Mouse (Mus musculus): Measurements from ENCODE around the gene Gm29609. TPM values are rescaled to one million over a fixed set of nuclear protein-coding genes. Genes with fewer than 3 reads are reported as not detected.

Gm29609 gene
- polyA plus RNA-seq (2015; fragmentation: Illumina TruSeq; extraction: RNeasy Lipid Tissue Mini Kit (QIAGEN cat#74804); ENCODE audit: low read depth, low replicate concordance): 1.1 TPM

GRCm38 (mm10) chr5:31179766-31180630 is at the start of gene Gm29609, which contains the start of gene Gtf3c2:
TSS of gene Gm29609 (minus strand) at chr5:31179911.
TSS of gene Gtf3c2 (minus strand) at chr5:31180144.

GRCm38 (mm10) chr5:31220448-31221303 is 41.0 kb upstream of the Gm29609 start, which contains the start of gene Ppm1g:
TSS of gene Ppm1g (minus strand) at chr5:31220687.

GRCm38 (mm10) chr5:31201742-31202590 is 22.3 kb upstream of the Gm29609 start, which contains the start of gene Zfp513:
TSS of gene Zfp513 (minus strand) at chr5:31202303.

GRCm38 (mm10) chr5:31192939-31193630 is 13.4 kb upstream of the Gm29609 start, which contains the start of the genes Snx17 and Eif2b4:
TSS of gene Snx17 (plus strand) at chr5:31193227.
TSS of gene Eif2b4 (minus strand) at chr5:31193430.

GRCm38 (mm10) chr5:31154152-31154553 is 25.6 kb downstream of the Gm29609 start, which contains the start of gene Mpv17:
TSS of gene Mpv17 (minus strand) at chr5:31154251.

GRCm38 (mm10) chr5:31138241-31138967 is 41.3 kb downstream of the Gm29609 start, which contains the start of gene Ucn:
TSS of gene Ucn (minus strand) at chr5:31138829.

GRCm38 (mm10) chr5:31116354-31116753 is 63.4 kb downstream of the Gm29609 start, which contains the start of gene Trim54:
TSS of gene Trim54 (plus strand) at chr5:31116712.

GRCm38 (mm10) chr5:31108000-31108490 is 71.7 kb downstream of the Gm29609 start, which contains the start of gene Slc30a3:
TSS of gene Slc30a3 (minus strand) at chr5:31108237.

GRCm38 (mm10) chr5:31105814-31106335 is 73.8 kb downstream of the Gm29609 start, which contains the start of gene Dnajc5g:
TSS of gene Dnajc5g (plus strand) at chr5:31106285.

Other genes starting within 250 kb of the Gm29609 start
- 26.6 TPM for gene Cgref1, start 234.3 kb downstream of the Gm29609 start, polyA plus RNA-seq (2015; fragmentation: Illumina TruSeq; extraction: RNeasy Lipid Tissue Mini Kit (QIAGEN cat#74804); ENCODE audit: low read depth, low replicate concordance)
- gene Preb, start 219.6 kb downstream of the Gm29609 start, polyA plus RNA-seq (2015; fragmentation: Illumina TruSeq; extraction: RNeasy Lipid Tissue Mini Kit (QIAGEN cat#74804); ENCODE audit: low read depth, low replicate concordance): 116 TPM
- gene Tcf23, start 211.2 kb downstream of the Gm29609 start, polyA plus RNA-seq (2015; fragmentation: Illumina TruSeq; extraction: RNeasy Lipid Tissue Mini Kit (QIAGEN cat#74804); ENCODE audit: low read depth, low replicate concordance): 0.37 TPM
- gene Atraid, start 131.6 kb downstream of the Gm29609 start, polyA plus RNA-seq (2015; fragmentation: Illumina TruSeq; extraction: RNeasy Lipid Tissue Mini Kit (QIAGEN cat#74804); ENCODE audit: low read depth, low replicate concordance): 160 TPM
- 22.1 TPM for gene Slc5a6, start 131.0 kb downstream of the Gm29609 start, polyA plus RNA-seq (2015; fragmentation: Illumina TruSeq; extraction: RNeasy Lipid Tissue Mini Kit (QIAGEN cat#74804); ENCODE audit: low read depth, low replicate concordance)
- gene Cad, start 125.1 kb downstream of the Gm29609 start, polyA plus RNA-seq (2015; fragmentation: Illumina TruSeq; extraction: RNeasy Lipid Tissue Mini Kit (QIAGEN cat#74804); ENCODE audit: low read depth, low replicate concordance): 7.9 TPM
- gene Dnajc5g, start 73.6 kb downstream of the Gm29609 start, polyA plus RNA-seq (2015; fragmentation: Illumina TruSeq; extraction: RNeasy Lipid Tissue Mini Kit (QIAGEN cat#74804); ENCODE audit: low read depth, low replicate concordance): not detected
- 74.3 TPM for gene Slc30a3, start 71.7 kb downstream of the Gm29609 start, polyA plus RNA-seq (2015; fragmentation: Illumina TruSeq; extraction: RNeasy Lipid Tissue Mini Kit (QIAGEN cat#74804); ENCODE audit: low read depth, low replicate concordance)
- gene Trim54, start 63.2 kb downstream of the Gm29609 start, polyA plus RNA-seq (2015; fragmentation: Illumina TruSeq; extraction: RNeasy Lipid Tissue Mini Kit (QIAGEN cat#74804); ENCODE audit: low read depth, low replicate concordance): not detected
- 2.1 TPM for gene Ucn, start 41.1 kb downstream of the Gm29609 start, polyA plus RNA-seq (2015; fragmentation: Illumina TruSeq; extraction: RNeasy Lipid Tissue Mini Kit (QIAGEN cat#74804); ENCODE audit: low read depth, low replicate concordance)
- 99.9 TPM for gene Mpv17, start 25.7 kb downstream of the Gm29609 start, polyA plus RNA-seq (2015; fragmentation: Illumina TruSeq; extraction: RNeasy Lipid Tissue Mini Kit (QIAGEN cat#74804); ENCODE audit: low read depth, low replicate concordance)
- 46.1 TPM for gene Gtf3c2, start 233 bp upstream of the Gm29609 start, polyA plus RNA-seq (2015; fragmentation: Illumina TruSeq; extraction: RNeasy Lipid Tissue Mini Kit (QIAGEN cat#74804); ENCODE audit: low read depth, low replicate concordance)
- 82.6 TPM for gene Snx17, start 13.3 kb upstream of the Gm29609 start, polyA plus RNA-seq (2015; fragmentation: Illumina TruSeq; extraction: RNeasy Lipid Tissue Mini Kit (QIAGEN cat#74804); ENCODE audit: low read depth, low replicate concordance)
- 39.1 TPM for gene Eif2b4, start 13.5 kb upstream of the Gm29609 start, polyA plus RNA-seq (2015; fragmentation: Illumina TruSeq; extraction: RNeasy Lipid Tissue Mini Kit (QIAGEN cat#74804); ENCODE audit: low read depth, low replicate concordance)
- gene Zfp513, start 22.4 kb upstream of the Gm29609 start, polyA plus RNA-seq (2015; fragmentation: Illumina TruSeq; extraction: RNeasy Lipid Tissue Mini Kit (QIAGEN cat#74804); ENCODE audit: low read depth, low replicate concordance): 26.5 TPM
- 62.2 TPM for gene Ppm1g, start 40.8 kb upstream of the Gm29609 start, polyA plus RNA-seq (2015; fragmentation: Illumina TruSeq; extraction: RNeasy Lipid Tissue Mini Kit (QIAGEN cat#74804); ENCODE audit: low read depth, low replicate concordance)
- 97.5 TPM for gene Nrbp1, start 61.0 kb upstream of the Gm29609 start, polyA plus RNA-seq (2015; fragmentation: Illumina TruSeq; extraction: RNeasy Lipid Tissue Mini Kit (QIAGEN cat#74804); ENCODE audit: low read depth, low replicate concordance)
- gene Gm9970, start 61.3 kb upstream of the Gm29609 start, polyA plus RNA-seq (2015; fragmentation: Illumina TruSeq; extraction: RNeasy Lipid Tissue Mini Kit (QIAGEN cat#74804); ENCODE audit: low read depth, low replicate concordance): not detected
- gene Krtcap3, start 71.8 kb upstream of the Gm29609 start, polyA plus RNA-seq (2015; fragmentation: Illumina TruSeq; extraction: RNeasy Lipid Tissue Mini Kit (QIAGEN cat#74804); ENCODE audit: low read depth, low replicate concordance): 2.6 TPM
- gene Ift172, start 111.2 kb upstream of the Gm29609 start, polyA plus RNA-seq (2015; fragmentation: Illumina TruSeq; extraction: RNeasy Lipid Tissue Mini Kit (QIAGEN cat#74804); ENCODE audit: low read depth, low replicate concordance): 44.4 TPM
- 147 TPM for gene Fndc4, start 116.2 kb upstream of the Gm29609 start, polyA plus RNA-seq (2015; fragmentation: Illumina TruSeq; extraction: RNeasy Lipid Tissue Mini Kit (QIAGEN cat#74804); ENCODE audit: low read depth, low replicate concordance)
- gene Gckr, start 117.5 kb upstream of the Gm29609 start, polyA plus RNA-seq (2015; fragmentation: Illumina TruSeq; extraction: RNeasy Lipid Tissue Mini Kit (QIAGEN cat#74804); ENCODE audit: low read depth, low replicate concordance): 0.37 TPM

All from brain, adult 10 weeks (tissue).